Mouse (Mus musculus) cerebral cortex, adult 2 months (tissue): Measurements from ENCODE around the gene Med13l.

Source experiments
- WGBS: fragments of 180-500 bp; shearing (Covaris S2); methylation state at CpG from one replicate; pipeline ENCODE4 v1.1.7; 2018; 5-methylcytosine and 5-hydroxymethylcytosine counted together

Gene Med13l

DNA sequence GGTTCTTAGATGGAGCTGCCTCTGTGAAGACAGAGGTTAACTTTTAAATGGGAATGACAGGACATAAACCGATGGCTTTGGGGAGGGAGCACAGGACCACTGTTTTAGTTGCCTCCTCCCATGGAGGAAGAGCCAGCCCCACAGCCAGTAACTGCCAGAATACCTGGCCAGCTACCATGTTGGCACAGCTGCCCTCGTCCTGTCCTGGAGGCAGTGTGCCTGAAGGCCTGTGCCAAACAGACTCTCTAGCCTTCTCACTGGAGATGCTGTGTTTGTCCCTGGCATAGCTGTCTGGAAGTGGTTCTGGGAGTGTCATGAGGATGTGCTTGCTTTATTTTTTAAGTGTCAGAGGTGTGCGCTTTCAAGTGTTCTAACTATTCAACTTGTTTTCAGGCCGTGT is 173.1 kb downstream of the Med13l start:
- WGBS = 73% methylated on average over 4 of the region's 4 CpGs

DNA sequence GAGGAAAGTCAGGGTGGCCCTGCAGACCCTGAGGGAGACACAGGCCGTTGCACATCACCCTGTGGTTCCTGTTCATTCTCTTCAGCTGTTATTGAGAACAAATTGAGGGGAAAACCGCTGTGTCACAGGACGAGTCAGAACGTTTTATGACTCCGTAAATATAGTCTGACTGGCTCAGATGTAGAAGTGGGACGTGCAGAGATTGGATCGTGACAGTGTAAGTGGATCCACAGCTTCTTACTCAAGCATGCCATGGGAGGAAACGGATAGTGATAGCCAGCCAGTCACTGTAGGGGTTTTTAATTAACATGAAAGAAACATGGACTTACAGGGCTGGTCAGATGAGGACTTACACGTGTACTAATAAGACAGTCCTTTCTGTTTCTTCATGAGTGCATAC is 174.0 kb downstream of the Med13l start:
- WGBS = 63% methylated on average over 9 of the region's 9 CpGs

DNA sequence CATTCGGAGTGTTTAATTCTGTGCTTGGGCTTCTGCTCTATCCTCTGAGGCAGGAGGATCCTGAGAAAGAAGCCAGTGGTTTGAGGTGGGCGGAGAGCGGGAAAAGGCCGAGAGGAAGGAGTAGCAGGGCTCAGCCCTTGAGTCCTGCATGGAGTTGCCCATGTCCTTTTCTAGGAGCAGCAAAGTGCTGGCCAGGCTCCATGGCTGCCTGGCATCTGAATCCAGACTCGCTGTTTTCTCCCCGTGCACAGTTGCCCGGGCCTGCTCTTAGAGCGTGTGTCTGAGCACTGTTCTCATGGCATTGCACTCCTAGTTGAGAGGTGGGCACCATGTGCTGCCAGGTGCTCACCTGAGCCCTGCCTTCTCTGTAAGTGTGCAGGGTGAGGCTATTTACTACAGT is 175.3 kb downstream of the Med13l start:
- WGBS = 63% methylated on average over 8 of the region's 8 CpGs

DNA sequence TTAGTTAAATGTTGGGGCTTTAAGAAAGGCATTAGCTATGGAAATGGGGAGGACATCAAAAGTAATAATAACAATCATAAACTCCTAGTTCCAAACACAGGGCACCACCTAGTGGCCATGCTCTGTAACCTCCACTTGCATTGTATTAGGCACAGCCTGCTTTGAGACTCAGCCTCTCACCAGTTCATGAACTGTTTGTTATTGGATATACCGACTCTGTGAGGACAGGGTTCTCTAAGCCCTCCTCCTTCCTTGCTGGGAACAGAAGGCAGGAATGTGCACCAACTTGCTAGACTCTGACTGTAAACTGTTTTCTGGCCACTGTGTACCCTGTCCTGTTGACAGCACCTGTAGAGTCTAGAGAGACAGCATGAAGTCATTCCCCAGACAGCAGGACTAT is 177.1 kb downstream of the Med13l start:
- WGBS = 33% methylated on average over 1 of the region's 1 CpGs

DNA sequence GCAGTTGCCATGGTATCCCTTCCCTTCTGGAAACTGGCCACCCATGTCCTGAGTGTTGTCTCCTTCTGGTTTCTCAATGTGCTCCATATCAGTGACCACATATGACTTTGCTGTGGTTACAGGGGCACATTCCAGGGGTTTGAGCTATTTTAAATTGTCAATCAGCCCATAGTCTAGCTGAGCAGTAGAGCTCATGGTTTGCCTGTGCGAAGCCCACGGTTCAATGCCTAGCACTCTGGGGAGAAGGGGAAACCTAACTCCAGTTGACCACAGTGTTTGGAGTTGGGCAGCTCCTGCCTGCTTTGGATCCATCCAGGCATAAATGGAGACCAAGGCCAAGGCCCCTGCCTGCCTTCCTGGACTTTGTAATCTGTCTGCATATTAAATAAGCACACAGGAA is 182.6 kb downstream of the Med13l start:
- 88% methylated on average over 2 of the region's 2 CpGs for WGBS

DNA sequence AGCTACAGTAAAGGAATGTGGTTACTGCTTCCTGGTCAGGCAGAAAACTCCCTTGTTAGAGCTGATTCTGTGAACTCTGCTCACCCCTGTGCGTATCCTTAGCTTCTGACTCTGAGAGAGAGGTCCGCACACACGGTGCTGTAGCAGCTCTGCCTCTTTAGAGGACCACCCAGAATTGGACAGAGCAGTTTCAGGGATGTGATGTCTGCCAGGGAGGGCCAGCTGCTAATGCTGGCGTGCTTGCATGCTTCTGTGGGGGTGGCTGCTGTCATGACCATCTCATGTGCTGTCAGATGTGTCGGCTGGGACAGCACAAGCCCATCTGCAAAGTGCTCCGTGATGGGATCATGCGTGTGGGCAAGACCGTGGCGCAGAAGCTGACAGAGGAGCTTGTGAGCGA is 186.5 kb downstream of the Med13l start:
- WGBS = 62% methylated on average over 10 of the region's 10 CpGs

DNA sequence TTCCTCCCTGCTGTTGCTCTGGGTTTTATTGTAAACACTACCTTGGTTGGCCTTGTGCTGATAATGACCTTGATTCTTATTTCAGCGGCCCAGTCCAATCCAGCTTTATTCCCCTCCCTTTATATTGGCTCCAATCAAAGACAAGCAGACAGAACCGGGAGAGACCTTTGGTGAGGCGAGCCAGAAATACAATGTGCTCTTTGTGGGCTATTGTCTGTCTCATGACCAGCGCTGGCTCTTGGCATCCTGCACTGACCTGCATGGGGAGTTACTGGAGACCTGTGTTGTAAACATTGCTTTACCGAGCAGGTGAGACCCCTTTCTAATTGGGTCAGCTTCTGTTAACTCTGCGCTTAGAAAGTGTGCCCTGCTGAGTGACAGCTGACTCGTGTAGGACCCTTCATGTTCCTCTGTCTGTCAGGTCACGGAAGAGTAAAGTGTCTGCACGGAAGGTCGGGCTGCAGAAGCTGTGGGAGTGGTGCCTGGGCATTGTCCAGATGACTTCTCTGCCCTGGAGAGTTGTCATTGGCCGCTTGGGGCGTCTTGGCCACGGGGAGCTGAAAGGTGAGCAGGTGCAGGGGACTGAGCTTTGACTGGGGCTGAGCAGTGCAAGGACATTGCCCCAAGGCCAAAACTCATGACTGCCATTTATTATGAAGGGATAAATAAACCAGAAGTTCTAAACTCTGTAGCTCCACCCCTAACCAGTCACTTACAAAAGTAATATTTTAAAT is 191.1 kb downstream of the Med13l start:
- WGBS = 63% methylated on average over 13 of the region's 13 CpGs

DNA sequence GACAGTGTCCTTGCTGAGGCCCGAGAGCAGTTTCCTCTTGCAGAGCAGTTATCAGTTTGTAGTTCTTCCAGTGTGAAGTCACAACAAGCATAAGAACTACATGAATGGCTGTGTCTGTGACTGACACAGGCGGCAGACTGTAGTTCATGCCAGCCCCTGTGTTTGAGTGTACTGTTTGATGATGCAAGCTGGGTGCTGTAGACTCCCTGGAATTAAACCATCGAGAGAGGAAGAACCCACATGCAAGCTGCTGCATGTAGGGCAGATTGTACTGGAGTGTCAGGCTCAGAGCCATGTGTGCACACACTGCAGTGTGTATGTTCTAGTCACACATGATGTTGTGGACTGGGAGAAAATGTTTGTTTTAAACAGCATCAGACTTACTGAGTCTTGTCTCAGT is 192.4 kb downstream of the Med13l start:
- 55% methylated on average over 3 of the region's 3 CpGs for WGBS

DNA sequence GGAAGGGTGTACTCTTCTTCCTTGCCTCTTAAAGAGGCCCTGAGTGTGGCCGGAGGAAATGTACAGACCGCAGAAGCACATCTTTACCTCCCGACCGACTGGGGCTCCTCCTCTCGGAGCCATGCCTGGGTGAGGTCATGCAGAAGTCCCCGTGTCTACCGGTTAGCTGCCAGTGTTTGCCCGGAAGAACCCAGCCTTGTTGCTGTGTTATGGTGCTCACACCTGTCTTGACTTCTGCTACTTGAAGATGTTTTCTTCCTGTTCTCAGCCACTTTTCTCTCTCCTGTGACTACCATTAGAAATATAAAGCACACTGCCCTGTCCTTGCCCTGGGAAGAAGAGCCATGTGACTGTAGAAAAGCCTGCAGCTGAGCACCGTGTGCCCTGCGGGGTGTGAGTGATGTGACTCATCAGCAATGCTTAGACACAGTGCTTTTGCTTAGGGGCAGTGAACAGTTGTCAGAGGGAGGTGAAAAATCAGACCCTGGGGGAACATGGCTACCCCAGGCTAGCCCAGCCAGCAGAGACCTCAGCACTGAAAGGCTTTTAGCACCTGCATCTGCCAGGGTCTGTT is 193.1 kb downstream of the Med13l start:
- 71% methylated on average over 10 of the region's 10 CpGs for WGBS

DNA sequence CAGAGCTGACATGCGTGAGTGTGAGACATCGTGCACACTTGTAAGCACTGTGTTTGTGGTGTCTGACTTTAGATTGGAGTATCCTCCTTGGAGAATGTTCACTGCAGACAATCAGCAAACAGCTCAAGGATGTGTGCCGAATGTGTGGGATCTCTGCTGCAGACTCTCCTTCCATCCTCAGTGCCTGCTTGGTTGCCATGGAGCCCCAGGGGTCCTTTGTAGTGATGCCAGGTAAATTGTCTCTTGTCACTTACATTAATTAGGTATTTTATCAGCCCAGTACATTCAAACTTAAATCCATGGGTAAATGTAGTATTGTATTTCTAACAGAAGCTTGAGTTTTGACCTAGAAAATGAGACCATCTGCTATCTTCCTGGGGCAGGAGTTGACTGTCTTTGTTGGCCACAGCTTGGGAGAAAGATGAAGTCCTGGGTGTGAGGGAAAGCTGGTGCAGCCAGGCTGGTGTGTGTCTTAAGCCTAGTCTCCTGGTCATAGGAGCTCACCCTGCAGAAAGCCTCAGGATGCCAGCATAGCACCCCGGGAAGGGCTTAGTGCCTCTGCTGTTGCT is 193.8 kb downstream of the Med13l start:
- 42% methylated on average over 4 of the region's 4 CpGs for WGBS

DNA sequence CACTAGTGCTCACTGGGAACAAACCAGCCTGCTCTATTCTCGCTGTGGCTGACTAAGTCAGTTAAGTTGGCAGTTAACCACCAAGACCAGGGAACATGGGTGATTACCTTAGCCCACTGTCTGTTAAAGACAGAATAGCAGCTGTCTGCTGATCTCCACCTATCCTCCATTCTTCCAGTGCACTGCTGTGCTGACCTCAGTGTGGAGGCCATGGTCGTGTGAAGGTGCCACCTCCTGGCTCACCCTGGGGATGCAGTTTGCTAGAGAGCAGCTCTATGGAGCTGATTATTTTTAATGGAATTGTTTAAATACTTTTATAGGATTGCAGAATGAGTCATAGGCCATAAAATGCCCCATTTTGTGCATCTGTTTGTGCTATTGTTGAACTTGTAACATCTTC is 195.6 kb downstream of the Med13l start:
- 29% methylated on average over 2 of the region's 2 CpGs for WGBS

DNA sequence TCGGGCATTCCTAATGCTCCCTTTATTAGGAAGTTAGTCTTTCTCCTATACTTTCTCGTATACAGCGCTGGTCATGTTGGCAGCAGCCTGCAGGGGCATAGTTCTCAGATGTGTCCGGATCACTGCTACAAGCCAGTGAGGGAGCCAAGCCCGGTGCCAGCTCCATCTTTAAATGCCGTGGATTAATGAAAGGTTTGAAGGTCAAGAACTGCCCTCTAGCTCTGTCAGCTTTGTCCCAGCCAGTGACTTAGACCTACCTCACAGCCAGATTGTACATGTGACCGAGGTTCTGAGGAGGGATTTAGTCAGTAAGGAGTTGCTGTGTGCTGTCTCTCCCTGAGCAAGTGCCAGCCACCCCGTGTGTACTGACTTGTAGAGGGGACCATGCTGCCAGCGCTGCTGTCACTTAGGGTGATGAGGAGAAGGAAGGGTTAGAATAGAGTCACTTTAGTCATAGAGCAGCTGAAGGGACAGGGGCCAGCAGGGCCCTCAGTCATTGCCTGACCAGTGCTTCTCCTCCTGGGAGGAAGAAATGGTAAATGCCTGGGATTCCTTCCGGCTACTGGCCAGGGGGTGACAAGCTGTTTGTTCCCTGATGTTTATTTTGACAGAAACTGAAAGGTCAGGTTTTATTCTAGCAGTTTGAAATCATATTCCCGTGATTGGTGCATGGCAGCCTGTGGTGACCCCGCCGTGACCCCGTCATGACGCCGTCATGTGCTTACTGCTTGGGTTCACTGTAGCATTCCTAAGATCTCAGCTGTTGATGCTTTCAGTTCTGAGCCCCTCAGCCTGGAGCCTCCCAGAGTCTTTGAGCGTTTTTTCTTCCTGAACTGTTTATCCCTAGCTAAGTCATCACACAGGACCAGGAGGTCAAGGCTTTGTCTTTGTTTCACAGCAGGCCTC is 197.2 kb downstream of the Med13l start:
- 71% methylated on average over 17 of the region's 17 CpGs for WGBS

DNA sequence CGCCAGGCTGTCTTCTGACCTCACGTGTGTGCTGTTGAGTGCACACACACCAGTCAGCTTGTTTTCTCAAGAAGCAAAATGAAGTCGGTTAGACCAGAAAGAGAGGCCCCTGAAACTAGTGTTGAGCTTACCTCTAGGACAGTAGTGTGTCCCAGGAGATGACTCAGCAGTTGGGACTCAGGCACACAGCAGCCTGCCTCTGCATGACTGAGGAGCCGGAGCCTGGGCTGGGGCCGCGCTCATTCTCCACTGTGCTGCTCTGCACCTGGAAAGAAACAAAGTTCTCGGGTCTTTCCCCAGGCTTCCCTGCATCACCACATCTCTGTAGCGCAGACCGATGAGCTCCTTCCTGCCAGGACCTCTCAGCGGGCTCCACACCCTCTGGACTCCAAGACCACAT is 200.5 kb downstream of the Med13l start:
- WGBS = 85% methylated on average over 10 of the region's 10 CpGs

DNA sequence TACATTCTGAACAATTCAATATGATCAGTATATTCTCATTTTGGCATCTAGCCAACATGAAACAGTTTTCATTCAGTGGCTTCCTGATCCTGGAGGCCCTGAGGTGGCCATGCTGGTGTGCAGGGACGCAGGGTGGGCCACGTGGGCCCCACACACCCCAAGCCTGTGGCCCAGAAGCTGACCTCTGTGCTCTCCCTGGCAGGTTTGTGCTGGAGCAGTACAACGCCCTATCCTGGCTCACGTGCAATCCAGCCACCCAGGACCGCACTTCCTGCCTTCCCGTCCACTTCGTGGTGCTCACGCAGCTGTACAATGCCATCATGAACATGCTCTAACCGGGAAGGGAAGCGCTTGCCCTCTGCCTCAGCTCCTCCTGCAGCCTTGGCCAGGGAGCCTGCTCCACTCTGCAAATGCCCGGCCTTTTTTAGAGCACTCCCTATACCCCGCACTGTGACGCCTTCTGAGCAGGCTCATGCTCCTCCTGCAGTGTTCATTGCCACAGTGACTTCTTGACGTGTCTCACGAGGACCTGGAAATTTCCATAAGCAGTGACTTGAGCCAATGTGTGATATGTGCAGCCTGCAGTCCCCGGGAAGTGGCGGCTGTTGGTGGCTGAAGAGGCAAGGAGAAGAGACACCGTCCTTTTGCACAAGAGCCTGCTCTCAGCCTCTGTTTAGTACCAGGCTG is 202.2 kb downstream of the Med13l start:
- 66% methylated on average over 18 of the region's 18 CpGs for WGBS

DNA sequence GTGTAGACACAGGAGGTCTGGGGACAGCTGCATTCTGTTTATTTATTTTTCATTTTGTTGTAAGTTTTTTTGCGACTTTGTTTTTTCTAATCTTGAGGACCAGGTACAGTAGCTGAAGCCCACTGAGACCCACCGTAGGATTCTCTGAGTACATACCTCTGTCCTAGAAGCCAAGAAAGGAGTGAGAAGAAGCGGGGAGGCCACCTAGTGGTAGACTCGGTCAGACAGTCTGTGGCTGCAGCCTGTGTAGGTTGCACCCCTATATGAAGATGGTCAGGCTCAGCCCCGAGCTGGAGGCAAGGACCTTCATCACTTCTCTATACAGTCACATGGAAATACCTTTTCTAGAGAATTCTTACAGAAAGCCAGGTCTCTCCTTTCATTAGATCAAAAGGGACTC is 202.9 kb downstream of the Med13l start:
- WGBS = 58% methylated on average over 5 of the region's 5 CpGs

DNA sequence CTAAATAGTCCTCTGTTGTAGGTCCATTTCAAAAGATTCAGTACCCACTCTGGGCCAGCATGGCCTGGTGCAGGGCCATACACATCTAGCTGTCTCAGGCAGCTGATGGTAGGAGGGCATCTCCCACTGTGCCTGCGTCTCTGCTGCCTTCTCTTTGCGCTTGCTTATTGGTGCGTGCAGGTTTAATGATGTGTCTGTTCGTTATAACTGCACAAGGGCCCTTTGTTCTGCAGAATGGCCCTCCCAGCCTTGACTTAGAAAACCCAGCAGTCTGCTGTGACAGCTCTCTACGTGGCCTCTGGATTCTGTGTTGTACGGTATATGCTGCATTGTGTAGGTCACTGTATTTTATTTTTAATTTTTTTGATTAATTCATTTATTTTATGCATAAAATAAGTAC is 208.7 kb downstream of the Med13l start:
- 78% methylated on average over 6 of the region's 6 CpGs for WGBS

DNA sequence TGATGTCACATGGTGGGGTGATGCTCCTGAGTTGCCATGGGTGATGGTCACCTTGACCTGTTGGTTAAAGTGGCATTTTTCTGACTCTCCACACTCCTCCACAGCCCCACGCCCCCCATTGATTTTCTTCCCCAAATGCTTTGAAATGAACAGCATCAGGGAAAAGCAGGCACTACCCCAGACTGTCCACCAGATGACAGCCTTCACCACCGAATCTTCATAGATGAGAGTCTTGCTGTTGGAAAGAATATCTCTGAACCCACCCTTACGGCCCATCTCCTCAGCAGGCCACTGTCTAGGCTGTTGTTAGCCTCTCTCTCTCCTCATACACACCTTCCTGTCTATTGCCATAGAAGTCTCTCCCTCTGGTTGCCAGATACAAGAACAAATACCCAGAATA is 213.4 kb downstream of the Med13l start:
- 12% methylated on average over 3 of the region's 3 CpGs for WGBS

DNA sequence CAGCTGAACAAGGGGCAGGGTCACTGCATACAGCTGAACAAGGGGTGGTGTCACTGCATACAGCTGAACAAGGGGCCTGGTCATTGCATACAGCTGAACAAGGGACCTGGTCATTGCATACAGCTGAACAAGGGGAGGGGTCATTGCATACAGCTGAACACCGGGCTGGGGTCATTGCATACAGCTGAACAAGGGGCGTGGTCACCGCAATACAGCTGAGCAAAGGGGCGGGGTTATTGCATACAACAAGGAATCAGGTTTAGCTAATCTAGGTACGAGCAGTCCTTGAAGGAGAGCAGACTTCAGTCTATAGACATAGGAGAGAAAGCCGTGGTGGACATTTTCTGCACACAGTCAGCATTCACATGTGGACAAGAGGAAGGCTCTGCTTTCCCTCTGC is 215.9 kb downstream of the Med13l start:
- WGBS = 88% methylated on average over 6 of the region's 6 CpGs

DNA sequence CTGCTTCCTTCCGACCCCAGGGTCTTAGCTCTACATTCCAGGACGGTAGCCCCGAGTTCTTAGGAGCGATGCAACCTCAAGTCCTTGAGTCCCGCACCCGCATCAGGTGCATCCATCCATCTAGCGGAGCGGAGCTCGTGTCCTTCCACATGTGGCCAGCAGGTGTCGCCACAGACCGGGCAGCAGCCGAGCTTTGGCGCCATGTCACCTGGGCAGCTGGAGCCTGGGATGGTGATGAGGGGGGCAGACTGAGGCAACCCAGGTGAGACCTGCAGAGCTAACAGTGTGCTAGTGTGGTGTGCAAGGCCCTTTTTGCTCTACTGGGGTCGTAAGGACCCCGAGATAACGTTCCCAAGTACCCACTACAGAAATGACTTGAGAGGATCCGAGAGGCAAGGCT is 221.1 kb downstream of the Med13l start:
- 14% methylated on average over 17 of the region's 17 CpGs for WGBS

DNA sequence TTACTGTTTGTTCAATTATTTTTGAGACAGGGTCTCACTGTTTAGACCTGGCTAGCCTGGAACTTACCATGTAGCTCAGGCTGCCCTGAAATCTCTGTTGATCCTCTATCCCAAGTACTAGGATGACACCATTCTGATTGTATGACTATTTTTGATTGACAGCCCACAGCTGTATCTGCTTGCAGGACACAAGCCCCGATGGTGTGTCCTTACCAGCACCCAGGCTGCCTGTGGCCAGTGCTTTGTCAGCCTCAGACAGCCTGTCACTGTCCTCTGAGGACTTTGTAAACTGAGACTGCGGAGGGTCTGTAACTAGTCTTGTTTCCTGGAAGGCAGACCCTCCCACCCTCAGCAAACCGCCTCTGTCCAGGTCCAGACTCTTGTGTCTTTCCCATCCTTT is 221.7 kb downstream of the Med13l start:
- 84% methylated on average over 3 of the region's 3 CpGs for WGBS

DNA sequence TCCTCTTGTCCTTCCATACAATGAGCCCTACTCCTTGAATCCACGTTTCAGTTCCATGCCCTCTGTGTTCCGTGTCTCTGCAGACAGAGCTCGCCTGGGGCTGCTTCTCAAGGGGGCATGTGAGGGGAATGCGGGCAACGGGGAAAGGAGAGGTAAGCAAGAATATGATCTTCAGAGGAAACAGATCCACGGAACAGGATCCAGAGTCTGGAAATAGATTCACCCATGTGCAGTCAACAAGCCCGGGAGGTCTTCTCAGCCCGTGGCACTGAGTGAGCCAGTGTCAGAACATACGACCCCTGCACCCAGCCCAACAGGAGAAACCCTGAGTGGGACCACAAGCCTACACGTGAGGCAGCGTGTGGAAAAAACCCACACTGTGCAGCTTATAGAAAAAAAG is 228.7 kb downstream of the Med13l start:
- WGBS = 89% methylated on average over 11 of the region's 11 CpGs

DNA sequence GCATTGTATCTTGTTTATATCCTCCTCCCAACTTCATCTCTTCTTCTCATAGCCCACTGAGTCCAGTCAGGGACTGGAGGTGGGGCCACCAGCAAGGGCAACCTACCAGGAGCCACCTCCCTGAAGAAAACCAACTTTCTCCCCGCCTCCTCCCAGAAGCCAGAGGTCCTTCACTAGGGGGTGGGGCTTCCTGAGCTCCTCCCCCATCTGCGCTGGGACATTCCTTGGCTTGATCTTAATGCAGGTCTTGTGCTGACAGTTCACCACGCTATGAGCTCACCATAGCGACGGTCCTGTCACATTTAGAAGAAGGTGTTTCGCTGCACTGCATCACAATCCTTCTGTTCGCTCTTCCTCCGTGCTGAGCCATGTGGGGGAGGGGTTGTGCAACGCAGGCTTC is 229.3 kb downstream of the Med13l start:
- WGBS = 52% methylated on average over 9 of the region's 9 CpGs
